Mouse (Mus musculus): ENCODE measurements around the gene Plcb2. TPM values are rescaled to one million over a fixed set of nuclear protein-coding genes. Genes with fewer than 3 reads are reported as not detected.

The Plcb2 gene
- polyA plus RNA-seq (2012; rRNA removed), result 0.98 and 1.3 TPM in 2 replicates

DNA sequence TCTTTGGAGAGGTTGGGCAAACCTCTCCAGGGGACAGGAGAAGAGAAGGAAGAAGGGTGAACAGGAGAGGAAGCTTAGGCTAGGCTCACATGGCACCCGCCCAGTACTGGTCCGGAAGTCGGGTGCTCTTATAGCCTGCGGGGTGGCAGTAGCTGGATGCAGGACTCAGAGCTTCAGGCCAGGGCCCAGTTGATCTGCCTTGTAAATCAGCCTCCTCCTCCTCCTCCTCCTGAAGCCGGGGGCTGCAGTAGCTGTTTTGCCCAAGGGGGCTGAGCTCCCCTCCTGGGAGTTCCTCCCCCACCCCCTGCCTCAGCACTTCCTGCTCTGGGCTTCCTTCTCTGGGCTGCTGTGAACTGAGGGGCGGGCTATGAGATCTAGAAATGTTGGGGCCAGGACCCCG is at the start of gene Plcb2:
Gene Plcb2, minus strand, starts transcription at position 102 of the 400 bp plus-strand sequence.

DNA sequence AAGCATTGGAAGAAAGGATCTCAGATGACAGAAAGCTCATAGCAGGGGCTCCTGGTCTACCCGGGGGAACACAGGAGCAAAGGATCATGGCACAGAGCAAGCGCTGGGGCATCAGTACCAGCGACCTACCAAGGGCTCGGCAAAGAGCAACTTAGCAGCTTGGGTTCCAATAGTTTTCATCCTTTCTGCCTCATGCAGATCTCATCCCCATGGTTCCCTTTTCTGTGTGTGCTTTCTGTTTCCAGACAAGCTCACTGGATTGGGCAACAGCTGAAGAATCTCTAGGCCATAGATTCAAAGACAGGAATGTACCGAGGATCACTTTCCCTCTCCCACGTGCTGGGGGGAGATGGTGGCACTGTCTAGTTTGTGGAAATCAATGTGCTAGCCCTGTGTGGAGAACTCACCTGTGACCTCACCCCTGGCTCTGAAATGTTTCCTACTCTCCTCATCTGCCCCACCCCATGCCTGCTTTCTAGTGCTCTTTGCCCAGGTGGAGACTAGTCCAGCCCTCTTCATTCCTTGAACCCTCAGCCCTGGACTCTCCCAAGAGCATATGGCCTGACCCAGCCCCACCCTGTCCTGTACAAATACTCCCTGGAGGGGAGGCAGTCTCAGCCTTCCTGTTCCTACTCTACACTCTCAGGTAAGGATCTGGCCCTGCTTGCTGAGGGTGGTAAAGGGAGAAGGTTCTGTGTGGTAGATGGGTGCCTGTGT is 44.1 kb upstream of the Plcb2 start, which contains the start of gene Phgr1:
Gene Phgr1, plus strand, starts transcription at position 612 of the 717 bp plus-strand sequence.

DNA sequence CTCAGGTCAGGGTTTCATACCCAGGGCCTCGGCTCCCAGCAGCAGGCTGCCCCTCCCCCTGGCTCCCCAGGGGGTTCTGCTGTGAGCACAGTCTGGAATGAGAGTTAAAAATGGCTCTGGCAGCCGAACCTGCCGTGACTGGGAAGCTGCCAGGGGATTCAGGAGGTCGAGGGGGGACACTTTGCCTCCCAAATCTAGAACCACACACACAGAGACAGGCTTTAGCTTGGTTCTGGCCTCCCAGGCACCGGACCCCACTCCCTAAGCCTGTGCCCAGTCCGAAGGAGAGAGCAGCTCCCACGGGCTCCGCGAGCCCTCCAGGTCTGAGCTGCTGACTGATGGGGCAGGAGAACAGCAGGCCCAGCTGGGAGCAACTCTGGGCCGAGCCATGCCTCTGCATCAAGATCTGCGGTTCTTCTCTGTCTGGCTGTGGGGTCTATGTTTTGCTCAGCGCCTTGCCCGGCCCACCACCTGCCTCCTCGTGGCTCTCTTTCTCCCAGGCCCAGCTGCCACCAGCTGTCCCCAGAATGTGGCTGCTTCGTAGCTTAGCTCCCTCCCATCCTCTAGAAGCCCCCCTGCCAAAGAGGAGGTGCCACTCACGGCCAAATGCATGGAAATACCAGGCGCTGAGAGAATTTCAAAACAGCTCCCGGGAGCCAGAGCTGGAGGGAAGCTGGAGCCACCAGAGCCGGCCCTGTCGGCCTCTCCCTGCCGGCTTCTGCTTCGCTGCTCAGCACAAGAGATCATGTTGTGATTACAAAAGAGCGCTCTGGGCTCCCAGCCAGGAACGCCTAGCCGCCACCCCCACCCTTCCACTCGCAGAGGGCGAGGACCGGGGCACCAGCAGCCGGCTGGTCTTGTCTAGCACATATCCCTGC is 33.9 kb upstream of the Plcb2 start, which contains the start of gene Ccdc9b:
Gene Ccdc9b, minus strand, starts transcription at position 756 of the 878 bp plus-strand sequence.

GRCm38 (mm10) chr2:118745232-118745884 is 17.1 kb upstream of the Plcb2 start, which contains the start of gene Inafm2:
Inafm2 (plus strand) TSS chr2:118745758.

GRCm38 (mm10) chr2:118703913-118704730 is 24.1 kb downstream of the Plcb2 start, which contains the start of gene Ankrd63:
Ankrd63 (minus strand) TSS chr2:118703963.

GRCm38 (mm10) chr2:118662902-118663803 is 65.1 kb downstream of the Plcb2 start, which contains the start of gene Pak6:
Pak6 (plus strand) TSS chr2:118663303.

Other genes starting within 250 kb of the Plcb2 start
- 9.6 and 13.0 TPM in 2 replicates for gene Srp14, start 248.7 kb downstream of the Plcb2 start, polyA plus RNA-seq (2012; rRNA removed)
- gene Bmf, start 178.8 kb downstream of the Plcb2 start, polyA plus RNA-seq (2012; rRNA removed), result 5.0 and 11.5 TPM in 2 replicates
- gene Bub1b, start 130.2 kb downstream of the Plcb2 start, polyA plus RNA-seq (2012; rRNA removed), result 0.99 and 1.5 TPM in 2 replicates
- gene Pak6, start 65.1 kb downstream of the Plcb2 start, polyA plus RNA-seq (2012; rRNA removed), result 6.0 and 6.6 TPM in 2 replicates
- gene Ankrd63, start 24.5 kb downstream of the Plcb2 start, polyA plus RNA-seq (2012; rRNA removed), result 0.19 and 0.31 TPM in 2 replicates
- 7.5 and 14.6 TPM in 2 replicates for gene Inafm2, start 17.3 kb upstream of the Plcb2 start, polyA plus RNA-seq (2012; rRNA removed)
- 4.7 and 6.0 TPM in 2 replicates for gene Ccdc9b, start 34.2 kb upstream of the Plcb2 start, polyA plus RNA-seq (2012; rRNA removed)
- gene Phgr1, start 44.3 kb upstream of the Plcb2 start, polyA plus RNA-seq (2012; rRNA removed), result 507 and 624 TPM in 2 replicates
- 1.5 and 1.9 TPM in 2 replicates for gene Disp2, start 51.3 kb upstream of the Plcb2 start, polyA plus RNA-seq (2012; rRNA removed)
- 1.6 TPM in 2 replicates for gene Knstrn, start 85.6 kb upstream of the Plcb2 start, polyA plus RNA-seq (2012; rRNA removed)
- gene Ivd, start 133.5 kb upstream of the Plcb2 start, polyA plus RNA-seq (2012; rRNA removed), result 40.4 and 46.1 TPM in 2 replicates
- 9.9 and 11.9 TPM in 2 replicates for gene Bahd1, start 171.9 kb upstream of the Plcb2 start, polyA plus RNA-seq (2012; rRNA removed)
- gene Chst14, start 198.1 kb upstream of the Plcb2 start, polyA plus RNA-seq (2012; rRNA removed), result 4.3 and 6.2 TPM in 2 replicates

Data from stomach, adult 2 months (tissue).